Mouse (Mus musculus) embryo, embryonic 10 days (tissue): ENCODE measurements at regions not wholly inside any gene's neighbourhood (a gene's known extent, or its start where the extent isn't known, plus 50 kb on each side); places are given as distances from the start of the nearest gene placed in this dataset.
"Not testable (repeated sequence)": the region's sequence is repeated elsewhere in the genome, so short reads cannot be mapped to it uniquely, and the experiment has no call there.

Experiments
- DNase-seq: peaks from one replicate; pipeline ENCODE4 v3.0.0-alpha.2; 2015; ENCODE audit warnings: low spot score

DNA sequence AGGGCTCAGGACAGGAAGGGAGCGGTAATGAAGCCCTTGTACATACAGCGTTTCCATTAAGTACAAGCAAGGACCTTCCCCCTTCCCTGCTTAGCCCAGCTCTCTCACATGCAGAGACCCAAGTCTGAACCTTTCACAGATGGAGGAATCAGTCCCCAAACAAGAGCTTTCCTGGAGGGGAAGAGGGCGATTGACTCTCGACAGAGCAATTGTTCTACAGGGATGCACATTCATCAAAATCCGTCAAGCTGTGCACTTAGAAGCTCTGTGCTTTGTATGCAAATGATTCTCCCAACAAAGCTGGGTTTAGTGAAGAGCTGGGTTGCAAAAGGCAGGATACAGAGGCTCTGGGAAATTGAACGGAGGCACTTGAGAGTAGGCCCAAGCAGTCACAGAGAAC is 141.1 kb upstream of the Haao start:
- no peak for DNase-seq

DNA sequence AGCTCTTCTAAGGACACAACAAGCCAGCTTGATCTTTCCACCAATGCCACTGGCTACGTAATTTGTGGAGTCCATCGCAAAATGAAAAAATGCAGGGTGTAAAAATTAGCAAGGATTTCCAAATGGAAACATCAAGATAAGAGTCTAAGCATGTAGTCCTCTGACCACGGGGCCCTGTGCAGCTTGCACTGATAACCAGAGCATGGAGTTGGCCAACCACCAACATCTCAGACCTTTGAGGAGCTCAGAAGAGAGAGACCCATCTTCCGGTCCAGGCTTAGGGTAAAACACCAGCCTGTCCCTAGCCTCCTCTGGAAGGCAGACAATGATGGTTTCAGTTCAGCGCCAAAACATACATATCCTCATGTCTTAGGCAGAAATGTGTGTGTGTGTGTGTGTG is 140.4 kb upstream of the Haao start:
- no peak for DNase-seq

DNA sequence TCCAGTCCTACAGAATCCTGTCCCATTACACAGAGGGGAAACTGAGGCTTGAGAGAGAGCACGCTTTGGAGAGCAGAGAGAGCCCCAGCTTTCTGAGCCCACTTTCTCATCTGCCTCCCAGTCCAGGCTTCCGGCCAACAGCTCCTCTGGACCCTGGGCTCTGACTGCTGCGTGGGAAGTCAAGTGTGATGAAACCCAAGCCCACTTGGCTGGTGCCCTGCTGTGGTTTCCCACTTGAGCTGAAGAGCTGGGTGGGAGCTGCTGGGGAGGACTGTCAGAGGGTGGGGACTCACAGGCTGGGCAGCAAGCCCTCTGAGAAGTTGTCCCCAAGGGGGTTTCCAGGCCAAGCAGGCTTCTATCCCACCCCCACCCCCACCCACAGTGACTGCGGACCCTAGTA is 139.9 kb upstream of the Haao start:
- DNase-seq = no peak

DNA sequence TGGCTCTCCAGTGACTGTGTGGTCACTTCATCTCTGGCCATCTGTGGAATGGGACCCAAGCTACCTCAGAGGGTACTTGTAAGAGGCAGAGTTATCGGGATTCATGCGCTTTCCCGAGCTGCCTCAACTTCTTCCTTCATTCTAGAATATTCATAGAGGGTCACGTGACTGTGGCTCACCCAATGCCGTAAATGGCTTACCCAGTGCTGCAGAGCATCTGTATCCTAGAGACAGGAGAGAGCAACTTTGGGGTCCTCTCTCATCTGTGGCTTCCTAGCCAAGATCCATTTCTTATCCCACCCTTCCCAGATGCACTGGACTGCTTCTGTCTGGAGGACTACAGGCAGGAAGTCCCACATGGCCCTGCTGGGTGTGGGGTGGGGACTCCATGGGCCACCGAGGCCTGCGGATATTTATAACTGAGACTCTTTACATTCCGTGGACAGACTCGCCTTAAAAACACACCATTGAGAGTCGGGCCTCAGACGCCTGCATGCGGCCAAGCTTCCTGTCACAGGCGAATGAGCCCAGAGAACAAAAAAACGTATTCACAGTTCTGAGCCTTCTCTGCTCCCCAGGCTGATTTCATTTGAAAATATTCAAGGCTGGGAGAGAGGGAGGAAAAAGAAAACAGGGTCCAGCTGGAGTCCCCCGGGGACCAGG is 138.3 kb upstream of the Haao start:
- DNase-seq = no peak

DNA sequence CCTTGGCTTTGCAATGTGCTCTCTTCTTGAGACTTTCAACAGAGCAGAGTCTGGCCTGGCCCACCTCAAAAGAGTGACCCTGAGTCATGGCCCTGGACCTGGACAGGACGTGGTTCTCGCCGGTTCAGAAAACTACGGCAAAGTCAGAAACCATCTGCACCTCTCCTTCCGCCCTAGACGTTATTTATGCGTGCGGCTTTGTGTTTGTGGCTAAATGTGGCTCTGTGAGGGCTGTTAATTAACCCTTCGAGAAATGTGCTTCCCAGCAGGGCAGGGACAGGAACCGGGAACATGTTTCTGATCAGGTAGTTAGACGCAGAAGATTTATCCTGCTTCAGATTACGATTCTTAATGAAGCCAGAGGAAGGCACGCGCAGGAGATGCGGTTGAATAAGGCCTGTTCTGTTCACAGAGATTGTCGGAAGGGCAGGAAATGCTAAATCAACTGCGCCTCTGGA is 137.6 kb upstream of the Haao start:
- peak; percentile 73 for DNase-seq

DNA sequence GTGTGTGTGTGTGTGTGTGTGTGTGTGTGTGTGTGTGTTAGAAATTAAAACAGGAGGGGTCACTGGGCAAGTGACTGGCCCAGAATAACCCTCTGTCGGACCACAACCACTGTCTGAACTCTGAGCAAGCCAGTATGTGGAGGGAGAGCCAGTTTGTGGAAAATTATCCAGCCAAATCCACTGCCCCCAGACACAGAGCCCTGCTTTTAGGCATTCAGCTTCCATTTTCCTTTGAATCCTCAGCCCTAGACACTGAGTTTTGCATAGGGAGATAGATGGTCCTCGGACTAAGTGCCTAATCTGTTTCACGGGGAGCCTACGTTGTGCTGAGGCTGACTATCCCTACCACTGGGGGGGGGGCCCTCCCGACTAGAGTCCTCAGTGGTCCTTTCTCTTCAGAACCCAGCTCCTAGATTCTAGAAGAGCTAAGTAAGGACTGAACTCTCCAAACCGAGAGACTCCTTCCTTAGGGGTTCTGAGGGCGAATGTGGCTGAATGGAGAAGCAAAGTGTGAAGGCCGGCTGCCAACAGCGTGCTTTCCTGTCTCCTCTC is 136.2 kb upstream of the Haao start:
- no peak for DNase-seq

DNA sequence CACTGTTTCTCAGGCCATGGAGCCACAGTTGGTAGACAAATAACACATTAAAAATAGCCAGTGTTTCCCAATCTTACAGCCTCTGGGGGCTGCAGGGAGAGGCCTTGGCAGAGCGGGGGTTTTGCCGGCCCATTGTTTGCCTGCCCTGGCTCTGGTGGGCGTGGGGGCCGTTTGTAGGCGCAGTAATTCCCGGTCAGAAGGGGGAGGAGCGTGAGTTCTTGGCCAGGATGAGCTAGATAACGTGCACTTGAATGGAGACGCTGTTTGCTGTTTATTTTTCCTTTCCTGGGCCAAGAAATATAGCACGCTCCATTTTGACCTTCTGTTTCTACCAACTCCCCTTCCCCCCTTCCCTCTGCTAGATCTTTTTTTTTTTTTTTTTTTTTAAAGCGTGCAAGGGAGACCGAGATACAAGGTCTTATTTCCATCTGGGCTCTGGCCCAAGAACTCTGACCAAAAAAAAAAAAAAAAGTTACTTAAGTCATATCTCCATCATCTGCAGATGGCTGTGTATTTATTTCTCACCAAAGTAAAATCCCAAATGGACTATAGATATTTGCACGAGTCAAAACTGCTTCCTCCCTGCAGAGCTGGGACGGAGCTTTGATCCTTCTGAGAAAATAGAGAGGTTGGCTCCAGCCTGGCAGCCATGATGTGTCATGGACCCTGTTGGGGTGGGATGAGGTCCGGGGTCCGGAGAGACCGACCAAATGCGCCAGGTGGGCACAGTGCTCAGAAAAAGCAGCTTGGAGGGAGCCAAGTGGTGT is 135.5 kb upstream of the Haao start:
- DNase-seq = no peak

DNA sequence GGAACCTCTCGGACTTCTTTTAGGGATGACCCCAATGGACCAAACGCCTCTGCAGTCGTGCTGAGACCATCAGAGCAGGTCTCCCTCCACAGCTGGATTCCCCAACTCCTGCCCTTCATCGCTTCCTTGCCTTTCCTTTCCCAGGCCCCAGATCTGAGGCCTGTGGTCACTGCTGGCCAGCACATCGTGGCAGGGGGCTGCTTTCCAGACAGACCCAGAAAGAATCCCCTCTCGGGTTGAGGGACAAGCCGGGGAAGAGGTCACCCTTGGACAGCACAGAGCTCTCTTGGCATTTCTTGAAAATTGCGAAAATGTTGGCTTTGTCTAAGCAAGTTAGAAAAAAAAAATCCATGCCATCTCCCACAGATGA is 134.9 kb upstream of the Haao start:
- no peak for DNase-seq

DNA sequence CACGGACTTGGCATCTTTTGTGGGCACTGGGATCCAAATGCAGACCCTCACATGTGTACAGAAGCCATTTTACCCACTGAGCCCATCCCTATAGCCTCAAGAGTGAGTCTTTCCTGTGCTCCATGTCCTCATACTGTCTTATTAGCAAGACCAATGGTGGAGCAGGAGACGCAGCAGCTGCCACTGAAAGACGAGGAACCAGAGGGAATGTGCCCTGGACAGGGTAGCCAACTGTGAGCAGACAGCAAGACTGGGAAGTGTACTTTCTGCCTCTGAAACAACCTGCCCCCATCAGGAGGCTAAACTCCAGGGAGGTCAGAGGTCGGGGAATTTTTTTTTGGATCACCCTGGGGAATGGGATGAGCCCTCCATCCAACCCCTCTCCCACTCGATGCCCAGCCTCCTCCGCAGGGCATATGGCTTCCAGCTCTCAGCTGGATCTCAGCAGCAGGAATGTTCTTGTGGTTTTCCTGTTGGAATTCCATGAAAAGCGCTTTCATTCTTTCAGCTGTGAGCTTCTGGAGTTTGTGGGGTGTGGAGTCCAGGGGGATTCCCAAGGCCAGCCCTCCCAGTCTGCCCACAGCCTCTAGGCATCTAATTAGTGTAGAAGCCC is 131.2 kb upstream of the Haao start:
- no peak for DNase-seq

DNA sequence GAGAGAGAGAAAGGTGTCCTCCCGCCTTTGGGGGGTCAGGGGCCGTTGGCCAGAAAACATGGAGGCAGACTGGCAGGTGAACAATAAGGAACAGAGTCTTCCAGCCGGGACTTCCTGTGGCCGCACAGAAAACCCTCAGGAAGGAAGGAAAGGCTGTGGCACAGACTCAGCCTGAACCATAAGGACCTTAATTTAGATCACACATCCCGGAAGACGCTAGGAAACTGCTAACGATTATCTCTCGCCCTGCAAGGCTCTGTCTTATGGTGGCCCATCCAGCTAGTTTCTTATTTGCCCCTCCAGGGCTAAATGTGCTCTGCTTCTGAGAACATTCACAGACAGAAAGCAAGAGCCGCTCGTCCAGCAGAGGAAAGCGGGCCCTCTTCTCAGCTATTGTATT is 130.0 kb upstream of the Haao start:
- no peak for DNase-seq

DNA sequence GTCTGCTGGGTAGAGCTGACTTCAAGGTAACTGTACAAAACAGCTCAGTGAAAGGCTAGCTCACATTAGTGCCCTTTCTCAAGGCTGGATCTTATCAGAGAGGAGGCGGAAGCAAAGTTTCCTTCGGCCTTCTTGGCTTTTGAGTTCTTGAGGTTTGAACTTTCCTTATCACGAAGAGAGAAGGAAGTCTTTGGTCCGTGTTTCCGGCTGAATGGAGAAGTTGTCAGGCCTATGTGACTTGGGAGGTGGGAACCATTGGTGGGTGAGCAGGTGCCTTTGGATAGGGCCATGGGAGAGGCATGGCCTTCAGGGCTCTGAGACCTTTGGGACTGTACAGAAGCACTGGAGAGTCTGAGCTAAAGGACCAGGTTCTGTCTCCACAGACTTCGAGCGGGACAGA is 128.1 kb upstream of the Haao start:
- DNase-seq = no peak

DNA sequence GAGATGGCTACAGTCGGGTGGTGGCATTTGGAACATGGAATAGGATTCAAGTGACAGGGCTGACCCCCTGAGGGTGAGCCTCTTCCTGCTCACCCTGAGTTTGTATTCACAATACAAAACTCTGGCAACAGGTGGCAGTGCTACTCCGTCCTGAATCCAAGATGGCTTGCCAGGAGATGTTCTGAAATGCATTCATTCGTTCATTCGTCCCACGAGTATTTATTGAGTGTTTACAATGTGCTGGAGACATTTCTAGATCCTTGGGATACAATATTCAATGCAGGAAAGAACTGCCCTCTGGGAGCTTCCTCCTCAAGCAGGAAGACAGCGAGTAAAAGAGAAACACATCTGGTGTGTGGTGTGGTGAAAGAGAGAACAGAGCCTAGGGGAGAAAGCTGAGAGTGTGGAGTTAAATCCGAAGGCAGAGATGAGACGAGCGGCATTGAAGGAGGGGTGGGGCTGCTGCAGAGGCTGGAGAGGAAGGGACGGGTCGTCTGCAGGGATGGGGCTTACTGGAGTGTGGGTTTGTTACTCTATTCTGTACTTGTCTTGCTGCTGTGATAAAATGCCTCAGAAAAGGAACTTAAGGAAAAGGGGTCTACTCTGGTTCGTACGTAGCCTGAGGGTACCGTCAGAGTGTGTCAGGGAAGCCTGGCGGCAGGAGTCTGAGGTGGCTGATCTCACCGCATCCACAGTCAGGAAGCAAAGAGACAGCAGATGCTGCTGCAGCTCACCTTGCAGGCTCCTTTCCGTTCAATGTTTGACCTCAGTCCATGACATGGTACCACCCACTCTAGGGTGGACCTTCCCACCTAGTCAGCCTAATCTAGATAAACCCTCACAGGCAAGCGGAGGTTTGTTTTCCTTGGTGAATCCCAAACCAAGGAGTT is 125.9 kb upstream of the Haao start:
- peak; percentile 69 for DNase-seq

DNA sequence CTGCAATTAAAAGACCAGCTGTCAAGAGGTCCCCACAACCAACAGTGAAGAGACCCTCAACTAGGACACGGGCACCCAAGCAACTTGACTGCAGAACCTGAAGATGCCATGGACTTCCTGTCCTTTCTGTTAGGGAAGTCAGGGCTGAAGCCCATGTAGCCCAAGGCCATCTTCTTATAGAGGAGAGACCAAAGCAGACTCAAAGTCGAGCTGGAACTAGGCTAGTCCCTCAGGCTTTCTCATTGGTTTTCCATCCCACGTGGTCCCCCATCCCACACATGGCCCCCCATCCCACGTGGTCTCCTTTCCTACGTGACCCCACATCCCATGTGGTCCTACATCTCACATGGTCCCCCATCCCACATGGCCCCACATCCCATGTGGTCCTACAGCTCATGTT is 125.1 kb upstream of the Haao start:
- DNase-seq = no peak

DNA sequence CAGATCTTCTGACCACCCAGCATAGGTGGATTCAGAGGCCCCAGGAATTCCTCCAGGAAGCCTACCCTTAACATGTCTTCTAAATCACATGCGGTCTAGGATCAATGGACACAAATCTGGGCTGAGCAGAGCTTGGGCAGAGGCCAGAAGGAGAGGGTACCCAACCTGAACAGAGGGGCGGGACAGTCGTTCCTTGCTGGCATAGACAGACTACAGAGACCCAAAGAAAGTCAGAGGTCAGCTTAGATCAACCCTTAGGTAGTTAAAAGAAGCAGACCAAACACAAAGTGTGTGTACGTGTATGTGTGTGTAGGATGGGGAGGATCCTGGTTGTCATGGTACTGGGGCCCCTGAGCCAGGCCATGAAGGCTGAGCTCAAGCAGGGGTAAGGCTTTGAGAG is 124.7 kb upstream of the Haao start:
- no peak for DNase-seq

DNA sequence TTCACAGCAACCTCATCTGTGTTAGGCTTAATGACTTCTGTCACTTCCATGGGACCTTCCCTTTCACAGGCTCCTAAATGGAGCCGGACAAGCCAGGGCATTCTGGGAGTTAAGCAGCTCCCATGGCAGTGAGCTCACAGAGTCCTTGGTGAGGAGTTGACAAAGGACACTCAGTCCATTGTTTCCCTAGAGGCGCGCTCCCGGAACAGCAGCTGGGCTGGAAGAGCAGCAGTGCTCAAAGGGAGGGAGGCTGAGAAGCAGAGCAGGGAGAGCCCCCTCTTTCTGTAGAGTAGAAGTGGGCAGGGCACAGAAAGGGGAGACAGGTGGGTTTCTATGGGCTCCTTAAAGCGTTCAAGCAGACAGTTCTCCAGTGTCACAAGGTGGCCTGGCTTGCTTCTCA is 124.3 kb upstream of the Haao start:
- peak; percentile 77 for DNase-seq

DNA sequence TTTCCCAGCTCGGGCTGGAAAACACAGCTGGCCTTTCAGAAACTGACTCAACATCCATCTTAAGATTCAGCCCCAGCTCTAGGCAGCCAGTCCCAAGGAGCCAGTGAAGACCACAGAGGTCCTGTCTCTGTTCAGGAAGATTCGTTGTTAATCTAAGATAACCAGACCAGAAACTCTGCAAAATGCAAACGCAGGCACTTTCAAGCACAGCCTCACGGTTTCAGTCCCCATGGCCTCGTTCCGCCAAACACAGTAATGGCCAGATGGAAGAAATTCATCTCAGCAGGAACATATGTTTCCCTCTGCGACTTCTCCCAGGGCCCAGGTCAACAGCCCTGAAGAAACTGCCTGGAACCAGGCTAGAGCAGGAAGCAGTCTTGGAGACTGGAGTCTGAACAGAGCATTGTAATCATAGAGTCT is 121.7 kb upstream of the Haao start:
- peak; percentile 44 for DNase-seq

DNA sequence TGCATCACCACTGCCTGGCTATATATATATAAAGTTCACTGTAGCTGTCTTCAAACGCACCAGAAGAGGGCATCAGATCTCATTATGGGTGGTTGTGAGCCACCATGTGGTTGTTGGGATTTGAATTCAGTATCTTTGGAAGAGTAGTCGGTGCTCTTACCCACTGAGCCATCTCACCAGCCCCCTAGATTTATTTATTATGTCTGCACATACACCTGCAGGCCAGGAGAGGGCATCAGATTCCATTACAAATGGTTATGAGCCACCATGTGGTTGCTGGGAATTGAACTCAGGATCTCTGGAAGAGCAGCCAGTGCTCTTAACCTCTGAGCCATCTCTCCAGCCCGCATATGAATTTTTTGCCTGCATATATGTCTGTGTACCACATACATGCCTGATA is 120.4 kb upstream of the Haao start:
- not testable (repeated sequence) for DNase-seq

DNA sequence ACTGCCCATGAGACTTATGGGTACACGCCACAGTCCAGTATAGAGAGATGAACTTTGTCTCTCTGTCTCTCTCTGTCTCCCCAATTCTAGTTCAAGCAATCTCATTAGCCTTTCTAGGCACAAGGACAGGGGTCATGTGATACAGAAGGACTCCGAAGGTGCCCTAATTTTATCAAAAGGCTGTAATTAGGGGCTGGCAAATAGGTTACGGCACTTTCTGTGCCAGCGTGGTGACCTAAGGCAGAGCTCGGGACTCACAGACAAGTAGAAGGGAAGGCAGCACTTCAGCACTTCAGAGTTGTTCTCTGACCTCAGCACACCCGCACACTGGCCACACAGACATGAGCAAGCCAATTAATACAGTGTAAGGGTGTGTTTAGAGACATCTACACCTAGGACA is 119.2 kb upstream of the Haao start:
- no peak for DNase-seq

DNA sequence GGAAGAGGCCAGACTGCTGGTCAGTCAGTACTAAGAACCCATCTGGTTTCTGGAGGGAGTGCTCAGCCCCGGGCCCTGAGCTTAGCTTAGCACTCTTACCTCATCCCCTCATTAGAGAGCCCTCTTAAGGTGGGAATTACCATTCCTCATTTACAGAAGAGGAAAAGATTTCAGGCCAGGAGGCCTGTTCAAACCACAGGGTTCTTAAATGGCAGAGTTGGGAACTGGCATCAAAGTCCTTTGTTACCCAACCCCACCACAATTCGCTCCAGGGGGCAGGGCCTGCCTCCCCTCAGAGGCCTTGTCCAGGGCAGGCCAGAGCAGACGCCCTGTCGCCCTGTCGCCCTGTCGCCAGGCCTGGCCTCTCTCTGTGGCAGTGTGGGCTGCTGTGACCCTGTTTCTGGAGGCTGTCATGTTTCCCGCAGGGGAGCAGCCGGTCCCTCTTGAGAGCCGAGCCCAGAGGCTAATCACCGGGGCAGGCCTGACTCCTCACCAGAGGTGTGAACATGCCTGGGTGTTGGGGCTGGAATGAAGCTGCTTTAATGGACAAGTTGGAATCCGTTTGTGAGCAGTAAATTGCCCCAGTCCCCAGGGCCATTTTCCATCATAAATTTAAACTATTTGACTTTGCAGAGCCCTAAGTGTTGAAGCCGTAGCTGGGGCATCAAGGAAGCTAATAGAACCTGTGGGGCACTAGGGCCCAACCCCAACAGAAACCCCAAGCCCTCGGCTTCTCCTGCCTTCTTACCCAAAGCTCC is 116.9 kb upstream of the Haao start:
- DNase-seq = no peak

DNA sequence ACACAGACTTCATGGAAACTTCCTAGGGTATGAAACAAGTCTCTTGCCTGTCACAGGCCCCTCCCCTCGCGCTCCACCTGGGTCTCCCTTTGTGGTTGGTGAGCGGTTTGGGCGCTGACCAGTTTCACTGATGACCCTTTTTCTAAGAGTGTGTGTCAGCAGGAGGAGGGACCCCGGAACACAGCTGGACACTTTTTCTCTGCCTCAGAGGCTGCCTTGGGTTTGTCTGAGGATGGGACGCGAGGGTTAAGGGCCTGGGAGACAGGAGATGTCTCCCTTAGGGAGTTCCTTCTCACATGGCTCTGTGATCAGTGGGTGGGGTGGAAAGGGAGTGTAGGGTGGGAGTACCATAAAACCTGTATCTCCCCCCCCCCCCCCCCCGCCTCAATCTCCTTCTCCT is 115.8 kb upstream of the Haao start:
- DNase-seq = no peak

DNA sequence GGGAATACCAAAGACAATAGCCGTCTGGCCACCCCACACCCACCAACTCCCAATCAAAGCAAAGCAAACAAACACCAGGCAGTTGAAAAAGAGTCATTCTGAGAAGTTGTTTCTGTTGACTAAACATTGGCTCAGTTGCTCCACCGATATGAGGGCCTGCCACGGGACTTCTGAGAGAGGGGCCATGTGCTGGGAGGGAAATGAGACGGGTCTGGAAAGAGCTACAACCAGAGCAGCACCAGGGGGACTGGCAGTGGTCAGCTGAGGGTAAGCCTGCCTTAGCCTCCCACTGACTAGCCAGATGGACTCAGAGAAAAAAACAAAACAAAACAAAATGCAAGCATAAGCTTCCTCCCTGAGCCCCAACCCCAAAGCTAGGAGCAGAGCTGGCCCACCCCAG is 115.1 kb upstream of the Haao start:
- no peak for DNase-seq
